Mouse (Mus musculus): Measurements from ENCODE around the gene Praf2. TPM values are rescaled to one million over a fixed set of nuclear protein-coding genes. Genes with fewer than 3 reads are reported as not detected.
"Not testable (repeated sequence)": the region's sequence is repeated elsewhere in the genome, so short reads cannot be mapped to it uniquely, and the experiment has no call there.

The Praf2 gene
- polyA plus RNA-seq, 1 experiment from 2014 or later, result 58.9 TPM

GRCm38 (mm10) chrX:7740082-7740819, 12.0 kb downstream of the Praf2 start:
- Histone ChIP-seq H3K9ac (no peak overlapping the region), H3K4me1 (no peaks in the 10 kb centered on the region), H3K36me3 (no peaks in the 10 kb centered on the region), H3K9me3 (no peaks in the 10 kb centered on the region), H3K27me3 (no peaks in the 10 kb centered on the region), H3K4me3 (peak overlapping the region; percentile 26), H3K4me2 (peak overlapping the region; percentile 41), H3K27ac (peak overlapping the region; percentile 75)
- WGBS, result 39% methylated on average over 10 of the region's 10 CpGs
- 0 out of 2 replicates have a peak, but pooled peaks have one; percentile 43 for ATAC-seq (ENCODE audit: borderline replicate concordance, extremely low read depth, low FRiP score, low TSS enrichment)

- peak overlapping the region; percentile 26 for H3K4me3 ChIP-seq
- H3K9me3 ChIP-seq, result no peaks in the 10 kb centered on the region
- peak overlapping the region; percentile 41 for H3K4me2 ChIP-seq
- 63% methylated on average over 5 of the region's 5 CpGs for WGBS
- H3K27ac ChIP-seq, result peak overlapping the region; percentile 75
- no peaks in the 10 kb centered on the region for H3K4me1 ChIP-seq
- H3K27me3 ChIP-seq, result no peaks in the 10 kb centered on the region
- no peak for ATAC-seq (ENCODE audit: borderline replicate concordance, extremely low read depth, low FRiP score, low TSS enrichment)
- H3K36me3 ChIP-seq, result no peaks in the 10 kb centered on the region
- H3K9ac ChIP-seq, result no peak overlapping the region
Measured at GRCm38 (mm10) chrX:7741103-7741502, 12.9 kb downstream of the Praf2 start.

- Histone ChIP-seq H3K36me3 (no peaks in the 10 kb centered on the region), H3K4me2 (no peak overlapping the region), H3K27me3 (no peaks in the 10 kb centered on the region), H3K4me1 (no peaks in the 10 kb centered on the region), H3K27ac (no peak overlapping the region), H3K4me3 (no peak overlapping the region), H3K9me3 (no peaks in the 10 kb centered on the region), H3K9ac (no peak overlapping the region)
- 56% methylated on average over 5 of the region's 5 CpGs for WGBS
- no peak for ATAC-seq (ENCODE audit: borderline replicate concordance, extremely low read depth, low FRiP score, low TSS enrichment)
Measured at GRCm38 (mm10) chrX:7743470-7743869, 15.2 kb downstream of the Praf2 start.

- no peaks in the 10 kb centered on the region for H3K36me3 ChIP-seq
- no peak overlapping the region for H3K4me3 ChIP-seq
- H3K27me3 ChIP-seq, result no peaks in the 10 kb centered on the region
- H3K4me2 ChIP-seq, result no peak overlapping the region
- H3K4me1 ChIP-seq, result 0 out of 2 replicates have a peak, but pooled peaks cover 3% of the 10 kb centered on the region
- H3K27ac ChIP-seq, result no peak overlapping the region
- ATAC-seq (ENCODE audit: borderline replicate concordance, extremely low read depth, low FRiP score, low TSS enrichment), result no peak
- H3K9ac ChIP-seq, result no peak overlapping the region
- 53% methylated on average over 1 of the region's 1 CpGs for WGBS
- no peaks in the 10 kb centered on the region for H3K9me3 ChIP-seq
Measured at GRCm38 (mm10) chrX:7744940-7745339, 16.7 kb downstream of the Praf2 start.

- no peaks in the 10 kb centered on the region for H3K36me3 ChIP-seq
- 0 out of 2 replicates have a peak, but pooled peaks cover 6% of the 10 kb centered on the region for H3K4me1 ChIP-seq
- H3K27me3 ChIP-seq, result no peaks in the 10 kb centered on the region
- H3K9ac ChIP-seq, result no peak overlapping the region
- WGBS, result 66% methylated on average over 8 of the region's 8 CpGs
- no peak overlapping the region for H3K4me2 ChIP-seq
- no peak overlapping the region for H3K27ac ChIP-seq
- H3K4me3 ChIP-seq, result no peak overlapping the region
- no peak for ATAC-seq (ENCODE audit: borderline replicate concordance, extremely low read depth, low FRiP score, low TSS enrichment)
- no peaks in the 10 kb centered on the region for H3K9me3 ChIP-seq
Measured at GRCm38 (mm10) chrX:7745429-7745828, 17.2 kb downstream of the Praf2 start.

GRCm38 (mm10) chrX:7750432-7751116, 22.3 kb downstream of the Praf2 start, which contains the start of gene Ccdc120:
Gene Ccdc120, minus strand, starts transcription at chrX:7750905.
- WGBS, result 7% methylated on average over 55 of the region's 56 CpGs
- peak within 1 kb of the TSS; percentile 61 for H3K4me3 ChIP-seq

GRCm38 (mm10) chrX:7753627-7754026, 25.4 kb downstream of the Praf2 start:
- H3K9me3 ChIP-seq; H3K36me3 ChIP-seq; H3K27me3 ChIP-seq; H3K27ac ChIP-seq; H3K4me1 ChIP-seq; H3K9ac ChIP-seq; H3K4me2 ChIP-seq; ATAC-seq (ENCODE audit: borderline replicate concordance, extremely low read depth, low FRiP score, low TSS enrichment); H3K4me3 ChIP-seq: not testable (repeated sequence)
- 17% methylated on average over 3 of the region's 3 CpGs for WGBS

More at GRCm38 (mm10) chrX:7750432-7751116, 22.3 kb downstream of the Praf2 start, which contains the start of gene Ccdc120:
- no peaks in the 10 kb centered on the region for H3K36me3 ChIP-seq
- H3K27me3 ChIP-seq, result no peaks in the 10 kb centered on the region
- peak within 1 kb of the TSS; percentile 62 for H3K4me2 ChIP-seq
- no peaks in the 10 kb centered on the region for H3K9me3 ChIP-seq
- peak within 1 kb of the TSS; percentile 65 for H3K9ac ChIP-seq
- H3K4me1 ChIP-seq, result 0 out of 2 replicates have a peak, but pooled peaks cover 6% of the 10 kb centered on the region
- peak; percentile 86 for ATAC-seq (ENCODE audit: borderline replicate concordance, extremely low read depth, low FRiP score, low TSS enrichment)
- no peak within 1 kb of the TSS for H3K27ac ChIP-seq

- peaks cover 3% of the 10 kb centered on the region; the same call in 1 of the 2 replicates for H3K36me3 ChIP-seq
- peak within 1 kb of the TSS; percentile 55 for H3K27ac ChIP-seq
- peak; percentile 95 for ATAC-seq (ENCODE audit: borderline replicate concordance, extremely low read depth, low FRiP score, low TSS enrichment)
- peaks cover 17% of the 10 kb centered on the region for H3K4me1 ChIP-seq
- WGBS, result 14% methylated on average over 35 of the region's 38 CpGs
- peak within 1 kb of the TSS; percentile 66 for H3K9ac ChIP-seq
- no peaks in the 10 kb centered on the region for H3K27me3 ChIP-seq
- peak within 1 kb of the TSS; percentile 67 for H3K4me3 ChIP-seq
- peak within 1 kb of the TSS; percentile 66 for H3K4me2 ChIP-seq
- no peaks in the 10 kb centered on the region for H3K9me3 ChIP-seq
Measured at GRCm38 (mm10) chrX:7762137-7762920, 34.1 kb downstream of the Praf2 start, which contains the start of gene Tfe3. Gene Tfe3, plus strand, starts transcription at chrX:7762560.

GRCm38 (mm10) chrX:7762921-7763197, 34.6 kb downstream of the Praf2 start:
- Histone ChIP-seq H3K27me3 (no peaks in the 10 kb centered on the region), H3K4me1 (peaks cover 17% of the 10 kb centered on the region), H3K9ac (peak overlapping the region; percentile 66), H3K4me3 (peak overlapping the region; percentile 67), H3K27ac (peak overlapping the region; percentile 55), H3K4me2 (peak overlapping the region; percentile 66), H3K36me3 (peaks cover 8% of the 10 kb centered on the region), H3K9me3 (no peaks in the 10 kb centered on the region)
- 15% methylated on average over 21 of the region's 21 CpGs for WGBS
- peak; percentile 28; the same call in 1 of the 2 replicates for ATAC-seq (ENCODE audit: borderline replicate concordance, extremely low read depth, low FRiP score, low TSS enrichment)

- Histone ChIP-seq H3K27me3 (no peaks in the 10 kb centered on the region), H3K36me3 (peaks cover 15% of the 10 kb centered on the region), H3K4me2 (peak overlapping the region; percentile 66), H3K9ac (peak overlapping the region; percentile 66), H3K4me1 (peaks cover 17% of the 10 kb centered on the region), H3K9me3 (no peaks in the 10 kb centered on the region), H3K4me3 (peak overlapping the region; percentile 67), H3K27ac (peak overlapping the region; percentile 55)
- no peak for ATAC-seq (ENCODE audit: borderline replicate concordance, extremely low read depth, low FRiP score, low TSS enrichment)
- WGBS, result 9% methylated on average over 21 of the region's 22 CpGs
Measured at GRCm38 (mm10) chrX:7763631-7764393, 35.6 kb downstream of the Praf2 start.
